8 mouse cellular contexts compared by ENCODE assay signal in the genomic region with DNA sequence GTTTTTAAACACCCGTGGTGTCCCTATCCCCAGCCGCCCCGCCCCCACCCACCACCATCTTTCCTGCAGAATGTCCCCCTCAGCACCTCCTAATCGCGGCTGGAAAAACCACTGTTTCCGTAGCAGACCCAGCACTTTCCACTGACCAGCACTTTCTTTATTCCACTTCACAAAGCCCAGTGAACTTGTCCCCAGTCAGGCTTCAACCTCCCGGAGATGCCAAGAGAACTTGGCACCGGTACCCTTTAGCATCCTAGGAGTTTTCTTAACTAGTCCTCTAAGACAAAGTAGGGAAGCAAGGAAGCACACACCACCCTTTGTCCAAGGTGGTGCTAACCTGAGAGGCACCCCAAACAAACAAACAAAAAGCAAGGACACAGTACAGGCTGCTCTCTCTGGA. TPM values are rescaled to one million over a fixed set of nuclear protein-coding genes. Genes with fewer than 3 reads are reported as not detected.
A peak's percentile ranks its signal among the peaks of the same experiment; 100 is the strongest.
DNase-seq lines count a peak whose midpoint lies in the region; ATAC-seq and TF ChIP-seq lines count a peak whose summit lies in the region.

No protein-coding gene starts in this region.

- peak overlapping the region; percentile 84 for H3K4me2 ChIP-seq in heart, embryonic 11.5 days
- peak overlapping the region; percentile 73 for H3K4me2 ChIP-seq in kidney, embryonic 15.5 days
- peak overlapping the region; percentile 70 for H3K4me2 ChIP-seq in liver, embryonic 14.5 days (ENCODE audit: low read depth)
- peak overlapping the region; percentile 70 for H3K4me2 ChIP-seq in neural tube, embryonic 14.5 days (ENCODE audit: low read depth, low read length)

- no peak for TF ChIP-seq CTCF in testis, adult 2 months (IDR thresholded peaks at IDR 0.05; ENCODE audit: control insufficient read depth, insufficient read depth, insufficient replicate concordance, low read depth, low read length)
- TF ChIP-seq CTCF in liver, embryonic 14.5 days (IDR thresholded peaks at IDR 0.05; ENCODE audit: low read depth), result no peak

- 4% methylated on average over 8 of the region's 8 CpGs for WGBS in heart, embryonic 11.5 days (ENCODE audit: insufficient replicate concordance)
- under 1% methylated on average over 8 of the region's 8 CpGs for WGBS in kidney, embryonic 15.5 days
- 4% methylated on average over 8 of the region's 8 CpGs for WGBS in liver, embryonic 14.5 days (ENCODE audit: insufficient replicate concordance)
- 7% methylated on average over 8 of the region's 8 CpGs for WGBS in neural tube, embryonic 14.5 days

- no peaks in the 10 kb centered on the region for H3K9me3 ChIP-seq in heart, embryonic 11.5 days (replicated peaks; ENCODE audit: control insufficient read depth, low read length)
- no peaks in the 10 kb centered on the region for H3K9me3 ChIP-seq in kidney, embryonic 15.5 days (replicated peaks)
- no peaks in the 10 kb centered on the region for H3K9me3 ChIP-seq in liver, embryonic 14.5 days (ENCODE audit: control insufficient read depth, low read length)
- H3K9me3 ChIP-seq in neural tube, embryonic 14.5 days (ENCODE audit: control insufficient read depth, low read length), result no peaks in the 10 kb centered on the region

- H3K36me3 ChIP-seq in testis, adult 2 months (ENCODE audit: control insufficient read depth, insufficient read depth, low read length), result no peaks in the 10 kb centered on the region
- H3K36me3 ChIP-seq in heart, embryonic 11.5 days (ENCODE audit: control insufficient read depth, insufficient read depth, low read length), result no peaks in the 10 kb centered on the region
- H3K36me3 ChIP-seq in kidney, embryonic 15.5 days, result no peaks in the 10 kb centered on the region
- H3K36me3 ChIP-seq in liver, embryonic 14.5 days (replicated peaks; ENCODE audit: control insufficient read depth, insufficient read depth, low read depth), result no peaks in the 10 kb centered on the region
- no peaks in the 10 kb centered on the region for H3K36me3 ChIP-seq in neural tube, embryonic 14.5 days (ENCODE audit: control insufficient read depth, insufficient read depth, low read length)

- peak overlapping the region; percentile 61 for H3K4me3 ChIP-seq in testis, adult 2 months (ENCODE audit: control insufficient read depth, low read depth, low read length)
- H3K4me3 ChIP-seq in heart, embryonic 11.5 days (ENCODE audit: low read depth, low read length), result peak overlapping the region; percentile 82
- peak overlapping the region; percentile 78 for H3K4me3 ChIP-seq in kidney, embryonic 15.5 days (replicated peaks)
- peak overlapping the region; percentile 66 to 95 for H3K4me3 ChIP-seq in liver, embryonic 14.5 days (ENCODE audit: insufficient read depth in 1 of 2, low read depth in 2 of 2, low read length in 2 of 2)
- peak overlapping the region; percentile 81 for H3K4me3 ChIP-seq in neural tube, embryonic 14.5 days (ENCODE audit: low read depth, low read length)

- TF ChIP-seq EP300 in liver, embryonic 14.5 days (IDR thresholded peaks at IDR 0.05; ENCODE audit: low read depth), result no peak

- peak overlapping the region; percentile 87 for H3K9ac ChIP-seq in heart, embryonic 11.5 days (ENCODE audit: low read depth, low read length)
- H3K9ac ChIP-seq in kidney, embryonic 15.5 days, result peak overlapping the region; percentile 55
- H3K9ac ChIP-seq in liver, embryonic 14.5 days (replicated peaks), result peak overlapping the region; percentile 41
- peak overlapping the region; percentile 89 for H3K9ac ChIP-seq in neural tube, embryonic 14.5 days (replicated peaks; ENCODE audit: low read depth, low read length)

- H3K4me1 ChIP-seq in testis, adult 2 months (ENCODE audit: control insufficient read depth, insufficient read depth, low read length), result peaks cover 5% of the 10 kb centered on the region; the same call in 1 of the 2 replicates
- H3K4me1 ChIP-seq in heart, embryonic 11.5 days (ENCODE audit: control insufficient read depth, insufficient read depth, low read length), result peaks cover 7% of the 10 kb centered on the region; the same call in 1 of the 2 replicates
- H3K4me1 ChIP-seq in kidney, embryonic 15.5 days, result peaks cover 42% of the 10 kb centered on the region
- peaks cover 14 to 28% of the 10 kb centered on the region in 2 experiments for H3K4me1 ChIP-seq in liver, embryonic 14.5 days (replicated peaks; ENCODE audit: control insufficient read depth in 2 of 2, insufficient read depth in 2 of 2, low read length in 1 of 2)
- peaks cover 27% of the 10 kb centered on the region for H3K4me1 ChIP-seq in neural tube, embryonic 14.5 days (ENCODE audit: control insufficient read depth, insufficient read depth, low read length)

- DNase-seq in testis, postnatal 14 days (ENCODE audit: low spot score), result no peak
- peak; percentile 53 for DNase-seq in embryo, embryonic 10.5 days (ENCODE audit: low spot score)
- DNase-seq in liver, embryonic 14.5 days (ENCODE audit: low read depth in 3 of 3, low spot score in 3 of 3), result no peak
- no peak for DNase-seq in ovary, postnatal 36 days (ENCODE audit: low spot score)

- no peak for TF ChIP-seq POLR2A in testis, adult 2 months (IDR thresholded peaks at IDR 0.05; ENCODE audit: control insufficient read depth, low read depth, low read length)

- peak overlapping the region; percentile 64; the same call in 1 of the 2 replicates for H3K27ac ChIP-seq in testis, adult 2 months (ENCODE audit: control insufficient read depth, insufficient read depth, low read depth, low read length)
- peak overlapping the region; percentile 100 for H3K27ac ChIP-seq in heart, embryonic 11.5 days (ENCODE audit: low read depth, low read length)
- H3K27ac ChIP-seq in kidney, embryonic 15.5 days, result peak overlapping the region; percentile 100
- H3K27ac ChIP-seq in liver, embryonic 14.5 days, result no peak overlapping the region
- H3K27ac ChIP-seq in neural tube, embryonic 14.5 days (ENCODE audit: low read depth, low read length), result peak overlapping the region; percentile 100

- no peaks in the 10 kb centered on the region for H3K27me3 ChIP-seq in testis, adult 2 months (ENCODE audit: control insufficient read depth, insufficient read depth, low read length)
- H3K27me3 ChIP-seq in heart, embryonic 11.5 days (ENCODE audit: control insufficient read depth, insufficient read depth, low read length), result no peaks in the 10 kb centered on the region
- no peaks in the 10 kb centered on the region for H3K27me3 ChIP-seq in kidney, embryonic 15.5 days
- H3K27me3 ChIP-seq in liver, embryonic 14.5 days (ENCODE audit: control insufficient read depth, insufficient read depth, low read length), result peaks cover 11% of the 10 kb centered on the region; the same call in 1 of the 2 replicates
- H3K27me3 ChIP-seq in neural tube, embryonic 14.5 days (ENCODE audit: control insufficient read depth, insufficient read depth, low read length), result no peaks in the 10 kb centered on the region

- ATAC-seq in heart, embryonic 11.5 days (replicated peaks; ENCODE audit: insufficient number of reproducible peaks, low FRiP score, low TSS enrichment), result no peak
- ATAC-seq in kidney, embryonic 15.5 days (replicated peaks; ENCODE audit: low FRiP score), result no peak
- no peak for ATAC-seq in liver, embryonic 14.5 days (ENCODE audit: insufficient read depth)
- ATAC-seq in neural tube, embryonic 14.5 days (ENCODE audit: low read depth), result no peak

RNA-seq across cellular contexts. Expression of a gene that starts 2.2 kb away (rescaled TPM):
- polyA plus RNA-seq in testis, adult 2 months (2012; rRNA removed), result 1.1 and 2.5 TPM in 2 replicates
- 14.5 and 16.2 TPM in 2 replicates for polyA plus RNA-seq in heart, embryonic 11.5 days (2014; fragmentation: Nextera tagmentation; extraction: Ambion mirVana)
- 23.3 and 23.9 TPM in 2 replicates for polyA plus RNA-seq in kidney, embryonic 15.5 days (2015; fragmentation: Nextera tagmentation; extraction: Ambion mirVana)
- 1.4 and 1.7 TPM in 2 replicates for polyA plus RNA-seq in liver, embryonic 14.5 days (2012; rRNA removed)
- polyA plus RNA-seq in liver, embryonic 14.5 days (2014; fragmentation: Nextera tagmentation; extraction: Ambion mirVana), result 3.6 and 4.9 TPM in 2 replicates
- 71.4 and 78.3 TPM in 2 replicates for polyA plus RNA-seq in neural tube, embryonic 14.5 days (2014; fragmentation: Nextera tagmentation; extraction: Ambion mirVana)
